24 mouse cellular contexts compared by ENCODE assay signal in genomic region chr5:103450663-103451062, GRCm38 (mm10). TPM values are rescaled to one million over a fixed set of nuclear protein-coding genes. Genes with fewer than 3 reads are reported as not detected.
A peak's percentile ranks its signal among the peaks of the same experiment; 100 is the strongest.
DNase-seq lines count a peak whose midpoint lies in the region; ATAC-seq and TF ChIP-seq lines count a peak whose summit lies in the region.
"Had no signal": no experiment of that assay in that cellular context is flagged by ENCODE, and none has a peak within 500 bp of the region (broad histone marks: within the 10 kb centered on the region; RNA-seq: fewer than 3 reads in every experiment).

No protein-coding gene starts in this region.

- DNase-seq in MEL (ENCODE audit: low read depth, low spot score): peak; percentile 68
- peak; percentile 89 for DNase-seq in fat pad, adult 2 months (ENCODE audit: extremely low read depth, low read depth, low spot score)
- no peak for DNase-seq in layer of hippocampus, adult 9-10 months (ENCODE audit: low spot score)
- DNase-seq in cerebellum, adult 8-10 months: no peak
- DNase-seq: adrenal gland, adult 2 months; adrenal gland, postnatal 25 days; cerebellum, adult 11-12 months; cerebellum, adult 9-10 months; cerebellum, postnatal 14 days; gastrocnemius, postnatal 10 days; gastrocnemius, postnatal 36 days; heart, adult 2 months; heart, postnatal 14 days had no signal

- TF ChIP-seq EP300 in MEL (IDR thresholded peaks at IDR 0.05; ENCODE audit: low read depth in 1 of 2, low read length in 2 of 2): peak; percentile 41 to 45; a peak in 2 of 4 replicates

- peaks cover 4% of the 10 kb centered on the region; the same call in 1 of the 2 replicates for H3K79me2 ChIP-seq in MEL (ENCODE audit: control insufficient read depth, insufficient read depth, low read length, poor library complexity)

- no peak overlapping the region for H3K9ac ChIP-seq in MEL (ENCODE audit: control insufficient read depth, low read depth, low read length, poor library complexity, severe bottlenecking)
- no peak overlapping the region for H3K9ac ChIP-seq in forebrain, embryonic 13.5 days
- H3K9ac ChIP-seq: embryonic facial prominence, embryonic 12.5 days; embryonic facial prominence, embryonic 15.5 days; forebrain, embryonic 12.5 days; heart, embryonic 13.5 days; hindbrain, embryonic 12.5 days; hindbrain, embryonic 15.5 days had no signal

- no peaks in the 10 kb centered on the region for H3K27me3 ChIP-seq in MEL (ENCODE audit: control insufficient read depth in 1 of 2, insufficient read depth in 2 of 2, low read length in 2 of 2)
- H3K27me3 ChIP-seq in forebrain, embryonic 13.5 days: no peaks in the 10 kb centered on the region
- H3K27me3 ChIP-seq: embryonic facial prominence, embryonic 12.5 days; embryonic facial prominence, embryonic 15.5 days; heart, embryonic 13.5 days; hindbrain, embryonic 12.5 days; hindbrain, embryonic 15.5 days had no signal

- H3K36me3 ChIP-seq in MEL (ENCODE audit: control insufficient read depth in 1 of 2, insufficient read depth in 2 of 2, low read length in 2 of 2): peaks cover 2 to 3% of the 10 kb centered on the region in 2 experiments; a peak in 3 of 4 replicates
- no peaks in the 10 kb centered on the region for H3K36me3 ChIP-seq in forebrain, embryonic 13.5 days (ENCODE audit: poor library complexity, severe bottlenecking)
- H3K36me3 ChIP-seq: embryonic facial prominence, embryonic 12.5 days; embryonic facial prominence, embryonic 15.5 days; forebrain, embryonic 12.5 days; hindbrain, embryonic 12.5 days; hindbrain, embryonic 15.5 days had no signal

- H3K4me2 ChIP-seq in forebrain, embryonic 13.5 days: no peak overlapping the region
- H3K4me2 ChIP-seq: embryonic facial prominence, embryonic 12.5 days; embryonic facial prominence, embryonic 15.5 days; forebrain, embryonic 12.5 days; heart, embryonic 13.5 days; hindbrain, embryonic 12.5 days; hindbrain, embryonic 15.5 days had no signal

- ATAC-seq in megakaryocyte progenitor cell, adult 5-6 weeks (replicated peaks; ENCODE audit: poor library complexity): peak; percentile 83
- no peak for ATAC-seq in forebrain, embryonic 13.5 days
- ATAC-seq: forebrain, embryonic 16.5 days; intestine, postnatal 0 days had no signal

- H3K27ac ChIP-seq in MEL (ENCODE audit: control insufficient read depth, low read depth, low read length): no peak overlapping the region
- no peak overlapping the region for H3K27ac ChIP-seq in forebrain, embryonic 13.5 days
- H3K27ac ChIP-seq: embryonic facial prominence, embryonic 12.5 days; forebrain, embryonic 12.5 days; heart, adult 2 months; heart, embryonic 10.5 days; heart, embryonic 13.5 days; hindbrain, embryonic 12.5 days; hindbrain, embryonic 15.5 days had no signal

- H3K4me3 ChIP-seq in MEL (ENCODE audit: control insufficient read depth in 1 of 2, insufficient read depth in 1 of 2, low read depth in 2 of 2, low read length in 2 of 2): no peak overlapping the region
- H3K4me3 ChIP-seq in forebrain, embryonic 13.5 days: no peak overlapping the region
- H3K4me3 ChIP-seq: embryonic facial prominence, embryonic 12.5 days; embryonic facial prominence, embryonic 15.5 days; forebrain, embryonic 12.5 days; heart, adult 2 months; heart, embryonic 10.5 days; heart, embryonic 13.5 days; hindbrain, embryonic 12.5 days; hindbrain, embryonic 15.5 days had no signal

- TF ChIP-seq RAD21 in MEL (IDR thresholded peaks at IDR 0.05; ENCODE audit: low read depth, low read length): no peak

- TF ChIP-seq CTCF in MEL (IDR thresholded peaks at IDR 0.05 in 2 of 3, conservative IDR thresholded peaks at IDR 0.05 in 1 of 3; ENCODE audit: control insufficient read depth in 1 of 3, insufficient read depth in 1 of 3, low read depth in 2 of 3, low read length in 3 of 3, poor library complexity in 1 of 3, severe bottlenecking in 1 of 3): no peak

- TF ChIP-seq POLR2A in MEL (IDR thresholded peaks at IDR 0.05; ENCODE audit: control insufficient read depth in 1 of 2, insufficient read depth in 1 of 2, low read depth in 1 of 2, low read length in 2 of 2, poor library complexity in 1 of 2): no peak

- no peaks in the 10 kb centered on the region for H3K9me3 ChIP-seq in MEL (replicated peaks; ENCODE audit: insufficient read depth, low read length)
- no peaks in the 10 kb centered on the region for H3K9me3 ChIP-seq in forebrain, embryonic 13.5 days (replicated peaks)
- H3K9me3 ChIP-seq: embryonic facial prominence, embryonic 12.5 days; embryonic facial prominence, embryonic 15.5 days; forebrain, embryonic 12.5 days; heart, embryonic 10.5 days; hindbrain, embryonic 12.5 days; hindbrain, embryonic 15.5 days had no signal

- 94% methylated on average over 1 of the region's 1 CpGs for WGBS in forebrain, embryonic 13.5 days

- H3K4me1 ChIP-seq in MEL (ENCODE audit: control insufficient read depth in 1 of 2, insufficient read depth in 2 of 2, low read length in 2 of 2): no peaks in the 10 kb centered on the region; a peak in 1 of 4 replicates
- peaks cover 20% of the 10 kb centered on the region for H3K4me1 ChIP-seq in forebrain, embryonic 13.5 days

TF ChIP-seq in MEL, 35 proteins besides CTCF, POLR2A, EP300 and RAD21:
- TF ChIP-seq ZKSCAN1 (IDR thresholded peaks at IDR 0.05; ENCODE audit: low read depth, low read length) (no peak), TCF12 (IDR thresholded peaks at IDR 0.05; ENCODE audit: low read depth, low read length) (peak; percentile 33; the same call in 1 of the 2 replicates), GATA1 (IDR thresholded peaks at IDR 0.05; ENCODE audit: low read depth, low read length) (peak; percentile 40; the same call in 1 of the 2 replicates)
TF ChIP-seq in MEL: peak in this region for 2.

RNA-seq across cellular contexts. Expression of gene Ptpn13, which starts 25.7 kb away (rescaled TPM):
- 15.1 and 18.4 TPM in 2 replicates for total RNA-seq in MEL (2012; rRNA removed)
- polyA plus RNA-seq in MEL (2012; ENCODE audit: insufficient read depth in 1 of 2, insufficient read length in 2 of 2, low read depth in 1 of 2, low replicate concordance in 2 of 2, missing spikeins in 1 of 2): 10 to 100 TPM; 15.5 to 43.6 TPM
- 0.30 and 0.37 TPM in 2 replicates for total RNA-seq in megakaryocyte progenitor cell, adult 5-6 weeks (2015)
- total RNA-seq in megakaryocyte progenitor cell, adult 5-6 weeks (2017): 0.58 and 1.5 TPM in 2 replicates
- 4.9 and 5.2 TPM in 2 replicates for polyA plus RNA-seq in forebrain, embryonic 13.5 days (2015; fragmentation: Nextera tagmentation; extraction: Ambion mirVana)

Comparison
In these comparisons a context has a peak if more than half of its experiments do, and no peak if none do; other contexts are left out.
1. DNase-seq: peak in MEL (single experiment) and fat pad, adult 2 months (single experiment); none in layer of hippocampus, adult 9-10 months (single experiment) and cerebellum, adult 8-10 months (single experiment).